8 mouse cellular contexts compared by ENCODE assay signal in the genomic region with DNA sequence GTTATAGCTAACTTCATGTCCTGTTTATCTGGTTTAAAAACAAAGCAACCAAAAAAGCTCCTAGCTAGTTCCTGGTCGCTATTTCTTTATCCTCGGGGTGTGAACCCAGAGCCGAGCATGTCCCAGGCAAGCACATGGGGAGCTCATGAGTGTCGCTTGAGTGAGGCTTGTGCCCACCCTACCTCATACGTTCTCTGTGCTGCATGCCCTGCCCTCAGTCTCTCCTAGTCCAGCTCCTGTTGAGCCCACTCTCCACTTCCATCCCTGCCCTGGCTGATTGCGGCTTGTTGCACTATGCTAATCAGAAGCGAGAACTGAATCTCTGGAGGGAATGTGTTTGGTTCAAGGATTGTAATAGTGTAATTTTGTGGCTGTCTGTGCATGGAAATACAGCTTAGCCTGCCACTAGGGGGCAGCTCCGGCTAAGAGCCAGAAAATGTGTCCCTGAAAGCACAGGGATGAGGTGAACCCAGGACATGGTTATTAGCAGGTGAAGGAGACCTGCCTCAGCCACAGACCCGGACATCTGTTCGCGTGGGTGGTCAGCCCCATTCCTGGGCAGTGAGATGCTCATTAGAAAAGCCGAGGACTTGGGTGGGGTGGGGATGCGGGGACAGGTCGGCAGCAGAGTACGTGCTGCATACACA.
DNase-seq lines count a peak whose midpoint lies in the region; ATAC-seq and TF ChIP-seq lines count a peak whose summit lies in the region.

No protein-coding gene starts in this region.

- ATAC-seq in heart, embryonic 16.5 days (replicated peaks; ENCODE audit: extremely low read depth, insufficient read depth, low FRiP score) = peak; percentile 29

- no peak overlapping the region for H3K9ac ChIP-seq in heart, embryonic 16.5 days (ENCODE audit: low read length)

- H3K4me3 ChIP-seq in E14TG2a.4 (replicated peaks; ENCODE audit: low read length) = no peak overlapping the region
- H3K4me3 ChIP-seq in embryonic facial prominence, embryonic 10.5 days = no peak overlapping the region
- H3K4me3 ChIP-seq in heart, embryonic 16.5 days (ENCODE audit: low read length) = no peak overlapping the region

- no peaks in the 10 kb centered on the region for H3K27me3 ChIP-seq in E14TG2a.4 (ENCODE audit: insufficient read depth, low read length)
- no peaks in the 10 kb centered on the region for H3K27me3 ChIP-seq in embryonic facial prominence, embryonic 10.5 days (replicated peaks; ENCODE audit: low read depth, poor library complexity, severe bottlenecking)
- no peaks in the 10 kb centered on the region for H3K27me3 ChIP-seq in heart, embryonic 16.5 days (ENCODE audit: control insufficient read depth, insufficient read depth, low read length)

- 65% methylated on average over 15 of the region's 15 CpGs for WGBS in embryonic facial prominence, embryonic 10.5 days
- WGBS in heart, embryonic 16.5 days = 54% methylated on average over 15 of the region's 15 CpGs

- H3K9me3 ChIP-seq in E14TG2a.4 (ENCODE audit: low read length) = no peaks in the 10 kb centered on the region
- no peaks in the 10 kb centered on the region for H3K9me3 ChIP-seq in embryonic facial prominence, embryonic 10.5 days
- H3K9me3 ChIP-seq in heart, embryonic 16.5 days (replicated peaks; ENCODE audit: control insufficient read depth, low read length) = no peaks in the 10 kb centered on the region

- H3K4me1 ChIP-seq in E14TG2a.4 (replicated peaks; ENCODE audit: low read depth, low read length) = peaks cover 2% of the 10 kb centered on the region; the same call in 1 of the 2 replicates
- no peaks in the 10 kb centered on the region for H3K4me1 ChIP-seq in embryonic facial prominence, embryonic 10.5 days
- H3K4me1 ChIP-seq in heart, embryonic 16.5 days (ENCODE audit: control insufficient read depth, insufficient read depth, low read length) = peaks cover 10% of the 10 kb centered on the region

- no peak overlapping the region for H3K4me2 ChIP-seq in heart, embryonic 16.5 days (ENCODE audit: low read depth, low read length)

- peak; percentile 80 for DNase-seq in adrenal gland, postnatal 14 days
- DNase-seq in embryonic facial prominence, embryonic 10.5 days (ENCODE audit: low spot score) = peak; percentile 66
- peak; percentile 73 to 86 for DNase-seq in kidney, postnatal 36 days
- DNase-seq in lung, postnatal 10 days = peak; percentile 69
- peak; percentile 68 for DNase-seq in retina, postnatal 1 day
- DNase-seq in urinary bladder, postnatal 14 days (ENCODE audit: low spot score) = peak; percentile 73

- H3K27ac ChIP-seq in embryonic facial prominence, embryonic 10.5 days (replicated peaks) = no peak overlapping the region
- H3K27ac ChIP-seq in heart, embryonic 16.5 days (ENCODE audit: low read length) = no peak overlapping the region

- TF ChIP-seq CTCF in E14TG2a.4 (conservative IDR thresholded peaks at IDR 0.05; ENCODE audit: low read length) = peak; percentile 80

- H3K36me3 ChIP-seq in E14TG2a.4 (ENCODE audit: insufficient read depth, low read length) = no peaks in the 10 kb centered on the region
- no peaks in the 10 kb centered on the region for H3K36me3 ChIP-seq in embryonic facial prominence, embryonic 10.5 days (replicated peaks)
- no peaks in the 10 kb centered on the region for H3K36me3 ChIP-seq in heart, embryonic 16.5 days (ENCODE audit: control insufficient read depth, insufficient read depth)
